Mouse (Mus musculus): ENCODE data around the gene Sorbs2. TPM values are rescaled to one million over a fixed set of nuclear protein-coding genes. Genes with fewer than 3 reads are reported as not detected.
"Not testable (repeated sequence)": the region's sequence is repeated elsewhere in the genome, so short reads cannot be mapped to it uniquely, and the experiment has no call there.

Gene Sorbs2
- polyA plus RNA-seq, 1 experiment: 14.3 TPM

GRCm38 (mm10) chr8:45858391-45858790, 350.8 kb downstream of the Sorbs2 start:
- no peak for TF ChIP-seq TCF3 (IDR thresholded peaks at IDR 0.05; ENCODE audit: insufficient read length, low read depth)
- no peak for TF ChIP-seq REST (IDR thresholded peaks at IDR 0.05; ENCODE audit: insufficient read depth, insufficient read length)
- Histone ChIP-seq H3K4me3 (no peak overlapping the region), H3K27me3 (ENCODE audit: control insufficient read depth, insufficient read depth, insufficient read length) (no peaks in the 10 kb centered on the region), H3K79me2 (ENCODE audit: control insufficient read depth, insufficient read depth) (no peaks in the 10 kb centered on the region), H3K36me3 (ENCODE audit: control insufficient read depth, insufficient read depth) (no peaks in the 10 kb centered on the region), H3ac (ENCODE audit: control insufficient read depth, insufficient read length) (no peak overlapping the region), H3K4me2 (ENCODE audit: low read depth) (no peak overlapping the region)

DNA sequence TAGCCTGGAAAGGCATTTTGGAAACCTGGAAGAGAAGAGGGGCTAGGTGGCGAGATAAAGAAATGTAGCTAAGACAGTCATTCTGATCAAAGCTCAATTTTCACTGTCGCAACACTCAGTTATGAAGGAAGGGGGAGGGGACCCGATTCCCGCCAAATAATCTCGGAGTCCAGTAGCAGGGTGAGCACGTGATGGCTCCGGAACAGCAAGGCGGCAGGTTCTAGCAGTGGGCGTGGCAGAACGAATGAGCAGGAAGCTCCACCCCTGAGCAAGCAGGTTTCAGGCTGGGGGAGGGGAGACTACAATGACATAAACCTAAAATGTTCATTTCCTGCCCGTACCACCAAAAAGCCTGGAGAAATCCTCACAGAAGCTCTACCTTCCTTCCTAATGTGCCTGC, 364.0 kb downstream of the Sorbs2 start:
- H3K4me3 ChIP-seq; H3K36me3 ChIP-seq (ENCODE audit: control insufficient read depth, insufficient read depth): not testable (repeated sequence)

GRCm38 (mm10) chr8:45872077-45872476, 364.5 kb downstream of the Sorbs2 start:
- peak overlapping the region; percentile 46 for H3K4me2 ChIP-seq (ENCODE audit: low read depth)
- TF ChIP-seq E2F4 (IDR thresholded peaks at IDR 0.05; ENCODE audit: insufficient read depth) (no peak), MAX (IDR thresholded peaks at IDR 0.05; ENCODE audit: low read depth) (no peak), POLR2A (IDR thresholded peaks at IDR 0.05; ENCODE audit: insufficient read length, low read depth) (no peak), POLR2AphosphoS2 (IDR thresholded peaks at IDR 0.05; ENCODE audit: insufficient read length, low read depth) (no peak), REST (IDR thresholded peaks at IDR 0.05; ENCODE audit: insufficient read depth, insufficient read length) (no peak), SRF (IDR thresholded peaks at IDR 0.05; ENCODE audit: control insufficient read depth, insufficient read length, low read depth) (no peak), TCF12 (IDR thresholded peaks at IDR 0.05; ENCODE audit: insufficient read depth, poor library complexity, severe bottlenecking) (no peak), MYOG (IDR thresholded peaks at IDR 0.05; ENCODE audit: control insufficient read depth in 1 of 3, insufficient read depth in 1 of 3, insufficient read length in 2 of 3, low read depth in 2 of 3) (peak in 2 of 3 experiments; percentile 7 to 70), TCF3 (IDR thresholded peaks at IDR 0.05; ENCODE audit: insufficient read length, low read depth) (peak; percentile 10), CEBPB (IDR thresholded peaks at IDR 0.05; ENCODE audit: insufficient read depth, poor library complexity, severe bottlenecking) (no peak), MYOD1 (IDR thresholded peaks at IDR 0.05; ENCODE audit: control insufficient read depth in 1 of 3, insufficient read length in 2 of 3, low read depth in 2 of 3) (peak in 2 of 3 experiments; percentile 24 to 75), USF1 (IDR thresholded peaks at IDR 0.05; ENCODE audit: low read depth) (no peak)
- H3K36me3 ChIP-seq (ENCODE audit: control insufficient read depth, insufficient read depth): no peaks in the 10 kb centered on the region
- H3K27me3 ChIP-seq (ENCODE audit: control insufficient read depth, insufficient read depth, insufficient read length): no peaks in the 10 kb centered on the region
- H3K79me2 ChIP-seq (ENCODE audit: control insufficient read depth, insufficient read depth): no peaks in the 10 kb centered on the region
- H3ac ChIP-seq (ENCODE audit: control insufficient read depth, insufficient read length): no peak overlapping the region
- H3K4me3 ChIP-seq: no peak overlapping the region

More for the DNA sequence above, 364.0 kb downstream of the Sorbs2 start:
- H3K4me2 ChIP-seq (ENCODE audit: low read depth): peak overlapping the region; percentile 46
- H3K79me2 ChIP-seq (ENCODE audit: control insufficient read depth, insufficient read depth); H3ac ChIP-seq (ENCODE audit: control insufficient read depth, insufficient read length); H3K27me3 ChIP-seq (ENCODE audit: control insufficient read depth, insufficient read depth, insufficient read length): not testable (repeated sequence)

DNA sequence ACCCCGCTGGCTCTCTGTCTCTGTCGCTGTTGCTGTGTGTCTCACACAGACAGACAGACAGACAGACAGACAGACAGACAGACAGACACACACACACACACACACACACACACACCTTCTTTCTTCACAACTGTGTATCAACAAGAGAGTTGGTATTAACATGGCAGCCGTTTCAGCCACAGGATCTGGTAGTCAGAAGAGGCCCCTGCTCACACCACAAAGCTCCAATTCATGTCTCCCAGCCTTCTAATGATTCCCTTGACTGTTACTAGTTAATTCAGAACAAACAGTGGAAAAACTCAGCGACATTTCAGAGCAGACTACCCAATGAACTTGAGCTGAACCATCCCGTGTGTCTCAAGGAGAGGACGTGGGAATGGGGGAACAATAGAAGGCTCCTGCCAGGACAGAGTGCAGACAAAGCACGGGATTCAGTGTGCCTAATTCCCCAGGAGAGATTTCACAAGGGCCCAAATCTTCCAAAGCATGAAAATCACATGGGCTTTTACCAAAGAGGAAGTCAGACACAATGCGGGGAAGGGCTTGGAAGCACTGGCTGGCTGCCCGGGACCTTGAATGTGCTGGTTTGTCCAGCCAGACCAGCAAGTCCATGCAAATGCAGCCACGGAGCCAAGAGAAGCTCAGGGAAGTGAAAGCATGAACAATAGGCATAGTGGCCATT, 367.5 kb downstream of the Sorbs2 start:
- H3K79me2 ChIP-seq (ENCODE audit: control insufficient read depth, insufficient read depth): no peaks in the 10 kb centered on the region
- no peak overlapping the region for H3K4me3 ChIP-seq
- H3ac ChIP-seq (ENCODE audit: control insufficient read depth, insufficient read length): no peak overlapping the region
- H3K36me3 ChIP-seq (ENCODE audit: control insufficient read depth, insufficient read depth): no peaks in the 10 kb centered on the region
- no peaks in the 10 kb centered on the region for H3K27me3 ChIP-seq (ENCODE audit: control insufficient read depth, insufficient read depth, insufficient read length)
- no peak overlapping the region for H3K4me2 ChIP-seq (ENCODE audit: low read depth)
- TF ChIP-seq E2F4 (IDR thresholded peaks at IDR 0.05; ENCODE audit: insufficient read depth): no peak
- TF ChIP-seq CEBPB (IDR thresholded peaks at IDR 0.05; ENCODE audit: insufficient read depth, poor library complexity, severe bottlenecking): no peak
- TF ChIP-seq REST (IDR thresholded peaks at IDR 0.05; ENCODE audit: insufficient read depth, insufficient read length): no peak
- no peak for TF ChIP-seq POLR2AphosphoS2 (IDR thresholded peaks at IDR 0.05; ENCODE audit: insufficient read length, low read depth)
- TF ChIP-seq USF1 (IDR thresholded peaks at IDR 0.05; ENCODE audit: low read depth): no peak
- TF ChIP-seq SRF (IDR thresholded peaks at IDR 0.05; ENCODE audit: control insufficient read depth, insufficient read length, low read depth): no peak
- TF ChIP-seq POLR2A (IDR thresholded peaks at IDR 0.05; ENCODE audit: insufficient read length, low read depth): no peak
- no peak for TF ChIP-seq TCF12 (IDR thresholded peaks at IDR 0.05; ENCODE audit: insufficient read depth, poor library complexity, severe bottlenecking)

DNA sequence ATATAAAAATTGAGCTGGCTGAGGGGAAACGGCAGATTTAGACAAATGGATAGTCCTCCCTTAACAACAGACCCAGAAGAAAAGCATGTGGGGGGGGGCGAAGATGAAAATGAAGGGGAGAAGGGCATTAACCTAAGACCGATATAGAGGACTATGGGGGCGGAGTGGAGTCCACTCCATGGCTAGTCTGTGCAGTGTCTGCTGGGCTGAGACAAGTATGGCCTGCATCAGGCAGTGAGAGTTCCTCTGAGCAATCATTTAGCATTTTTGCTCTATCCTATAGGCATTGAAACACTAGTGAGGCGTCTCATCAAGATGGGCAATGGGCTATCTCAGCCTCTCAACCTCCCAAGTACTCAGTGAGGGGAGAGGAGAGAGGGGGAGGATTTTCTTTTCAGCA, 368.8 kb downstream of the Sorbs2 start:
- H3K4me2 ChIP-seq (ENCODE audit: low read depth): no peak overlapping the region
- H3K27me3 ChIP-seq (ENCODE audit: control insufficient read depth, insufficient read depth, insufficient read length): peaks cover 2% of the 10 kb centered on the region
- no peak overlapping the region for H3ac ChIP-seq (ENCODE audit: control insufficient read depth, insufficient read length)
- TF ChIP-seq SRF (IDR thresholded peaks at IDR 0.05; ENCODE audit: control insufficient read depth, insufficient read length, low read depth) (no peak), MYOG (IDR thresholded peaks at IDR 0.05; ENCODE audit: control insufficient read depth in 1 of 3, insufficient read depth in 1 of 3, insufficient read length in 2 of 3, low read depth in 2 of 3) (no peak), MYOD1 (IDR thresholded peaks at IDR 0.05; ENCODE audit: control insufficient read depth in 1 of 3, insufficient read length in 2 of 3, low read depth in 2 of 3) (no peak), MAX (IDR thresholded peaks at IDR 0.05; ENCODE audit: low read depth) (no peak), REST (IDR thresholded peaks at IDR 0.05; ENCODE audit: insufficient read depth, insufficient read length) (no peak), CEBPB (IDR thresholded peaks at IDR 0.05; ENCODE audit: insufficient read depth, poor library complexity, severe bottlenecking) (no peak), USF1 (IDR thresholded peaks at IDR 0.05; ENCODE audit: low read depth) (no peak), TCF12 (IDR thresholded peaks at IDR 0.05; ENCODE audit: insufficient read depth, poor library complexity, severe bottlenecking) (no peak), POLR2AphosphoS2 (IDR thresholded peaks at IDR 0.05; ENCODE audit: insufficient read length, low read depth) (no peak), POLR2A (IDR thresholded peaks at IDR 0.05; ENCODE audit: insufficient read length, low read depth) (no peak), TCF3 (IDR thresholded peaks at IDR 0.05; ENCODE audit: insufficient read length, low read depth) (no peak), E2F4 (IDR thresholded peaks at IDR 0.05; ENCODE audit: insufficient read depth) (no peak)
- no peak overlapping the region for H3K4me3 ChIP-seq
- no peaks in the 10 kb centered on the region for H3K36me3 ChIP-seq (ENCODE audit: control insufficient read depth, insufficient read depth)
- no peaks in the 10 kb centered on the region for H3K79me2 ChIP-seq (ENCODE audit: control insufficient read depth, insufficient read depth)

Other genes starting within 250 kb of the Sorbs2 start
- gene F11, start 245.8 kb upstream of the Sorbs2 start, polyA plus RNA-seq (2012; fragmentation: generic; extraction: Trizol): not detected
- not detected for gene Klkb1, start 212.9 kb upstream of the Sorbs2 start, polyA plus RNA-seq (2012; fragmentation: generic; extraction: Trizol)
- not detected for gene Gm45753, start 199.3 kb upstream of the Sorbs2 start, polyA plus RNA-seq (2012; fragmentation: generic; extraction: Trizol)
- gene Cyp4v3, start 174.6 kb upstream of the Sorbs2 start, polyA plus RNA-seq (2012; fragmentation: generic; extraction: Trizol): 0.02 TPM
- gene Fam149a, start 125.5 kb upstream of the Sorbs2 start, polyA plus RNA-seq (2012; fragmentation: generic; extraction: Trizol): 0.59 TPM
- gene Tlr3, start 96.7 kb upstream of the Sorbs2 start, polyA plus RNA-seq (2012; fragmentation: generic; extraction: Trizol): 0.06 TPM